Mouse (Mus musculus) neural tube, embryonic 13.5 days (tissue): Measurements from ENCODE around the gene Igsf9. TPM values are rescaled to one million over a fixed set of nuclear protein-coding genes. Genes with fewer than 3 reads are reported as not detected.

Source experiments
- ATAC-seq: fragments of 200-750 bp; cut with Nextera tagmentation; 2 replicates; pipeline ENCODE4 v1.8.0; 2017; ENCODE audit warnings: low read depth, mild to moderate bottlenecking, moderate TSS enrichment, moderate library complexity
- H3K27ac ChIP-seq: fragments of 300-500 bp; sonication (generic); replicated peaks from 2 replicates; pipeline ENCODE4 v1.5.1; 2015; ENCODE audit warnings: moderate library complexity, mild to moderate bottlenecking, inconsistent platforms
- H3K27me3 ChIP-seq: fragments of 300-500 bp; sonication (generic); 2 replicates; pipeline ENCODE4 v1.6.1; 2015; ENCODE audit warnings: mild to moderate bottlenecking, inconsistent platforms
- H3K36me3 ChIP-seq: fragments of 300-500 bp; sonication (generic); 2 replicates; pipeline ENCODE4 v1.6.1; 2015; ENCODE audit warnings: mild to moderate bottlenecking, inconsistent platforms
- H3K4me1 ChIP-seq: fragments of 300-500 bp; sonication (generic); replicated peaks from 2 replicates; pipeline ENCODE4 v1.6.1; 2015; ENCODE audit warnings: inconsistent platforms
- H3K4me2 ChIP-seq: fragments of 300-500 bp; sonication (generic); 2 replicates; pipeline ENCODE4 v1.6.1; 2015; ENCODE audit warnings: inconsistent platforms, mild to moderate bottlenecking, moderate library complexity
- H3K4me3 ChIP-seq: fragments of 300-500 bp; sonication (generic); 2 replicates; pipeline ENCODE4 v1.5.1; 2015; ENCODE audit warnings: mild to moderate bottlenecking, inconsistent platforms
- H3K9ac ChIP-seq: fragments of 300-500 bp; sonication (generic); 2 replicates; pipeline ENCODE4 v1.6.1; 2015; ENCODE audit warnings: moderate library complexity, mild to moderate bottlenecking, inconsistent platforms
- H3K9me3 ChIP-seq: fragments of 300-500 bp; sonication (generic); 2 replicates; pipeline ENCODE4 v1.6.1; 2016; ENCODE audit warnings: inconsistent platforms
- WGBS: fragments of 180-500 bp; shearing (Covaris S2); methylation state at CpG from one replicate; pipeline ENCODE4 v1.1.7; 2015; 5-methylcytosine and 5-hydroxymethylcytosine counted together
- polyA plus RNA-seq: library from polyadenylated mRNA; unstranded; fragments of >200 nt; fragmentation: Nextera tagmentation; extraction: Ambion mirVana; gene quantifications from 2 replicates; pipeline ENCODE4 v1.2.1, GENCODE M21; 2015

Gene Igsf9
- polyA plus RNA-seq, 1 experiment from 2014 or later = 65.9 TPM

GRCm38 (mm10) chr1:172501371-172502144 lies 20.0 kb downstream of the Igsf9 start:
- Histone ChIP-seq H3K9me3 (no peaks in the 10 kb centered on the region), H3K9ac (peak overlapping the region; percentile 71), H3K36me3 (peaks cover 29% of the 10 kb centered on the region), H3K4me1 (peaks cover 57% of the 10 kb centered on the region), H3K27ac (peak overlapping the region; percentile 76), H3K4me3 (peak overlapping the region; percentile 41), H3K4me2 (peak overlapping the region; percentile 61), H3K27me3 (peaks cover 43% of the 10 kb centered on the region)
- WGBS = 23% methylated on average over 13 of the region's 13 CpGs
- ATAC-seq = peak; percentile 17

DNA sequence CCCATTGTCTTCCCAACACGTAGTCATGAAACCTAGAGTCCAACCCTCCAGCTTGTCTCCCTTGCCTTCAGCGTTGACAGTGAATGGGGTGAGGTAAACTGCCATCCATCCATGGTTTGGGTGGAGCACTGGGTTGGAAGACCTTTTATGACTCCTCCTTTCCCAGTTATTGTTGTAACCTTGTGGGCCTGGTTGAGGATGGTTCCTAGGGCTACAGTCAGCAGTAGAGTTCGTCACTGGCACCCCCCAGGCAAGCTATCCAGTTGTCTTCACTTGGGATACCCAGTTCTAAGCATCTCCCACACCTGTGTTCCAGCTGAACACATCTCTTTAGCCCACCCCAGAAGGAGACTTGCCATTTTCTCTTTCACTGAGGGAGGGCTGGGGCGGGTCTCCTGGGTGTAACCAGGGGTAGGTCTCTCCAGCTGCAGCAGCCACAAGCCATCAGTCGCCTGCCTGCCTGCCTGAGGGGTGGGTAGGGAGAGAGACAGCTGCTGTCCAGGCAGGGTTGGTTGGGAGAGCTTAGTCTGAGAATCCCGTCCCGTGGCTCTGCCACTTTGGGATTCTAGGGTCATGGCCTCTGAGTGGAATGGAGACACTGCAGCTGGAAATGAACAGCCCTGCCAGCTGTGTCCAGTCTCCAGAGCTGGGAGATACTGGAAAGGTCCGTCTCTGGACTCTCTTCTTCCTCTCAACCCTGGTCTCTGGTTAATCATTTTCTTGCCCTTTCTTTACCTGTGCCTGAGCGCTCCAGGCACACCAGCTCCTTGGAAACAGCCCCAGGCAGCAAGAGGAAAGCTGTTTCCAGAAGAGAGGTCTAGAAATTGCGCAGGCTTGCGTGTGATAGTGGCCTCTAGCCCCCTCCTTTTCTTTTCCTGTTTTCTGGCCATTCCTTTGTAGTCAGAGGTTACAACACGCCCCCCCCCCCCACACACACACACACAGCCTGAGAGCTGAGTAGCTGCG lies 20.8 kb downstream of the Igsf9 start:
- Histone ChIP-seq H3K4me3 (peak overlapping the region; percentile 41), H3K27me3 (peaks cover 43% of the 10 kb centered on the region), H3K36me3 (peaks cover 20% of the 10 kb centered on the region), H3K4me2 (peak overlapping the region; percentile 61), H3K9ac (peak overlapping the region; percentile 49), H3K9me3 (no peaks in the 10 kb centered on the region), H3K4me1 (peaks cover 57% of the 10 kb centered on the region), H3K27ac (peak overlapping the region; percentile 76)
- WGBS = 22% methylated on average over 12 of the region's 13 CpGs
- no peak for ATAC-seq

DNA sequence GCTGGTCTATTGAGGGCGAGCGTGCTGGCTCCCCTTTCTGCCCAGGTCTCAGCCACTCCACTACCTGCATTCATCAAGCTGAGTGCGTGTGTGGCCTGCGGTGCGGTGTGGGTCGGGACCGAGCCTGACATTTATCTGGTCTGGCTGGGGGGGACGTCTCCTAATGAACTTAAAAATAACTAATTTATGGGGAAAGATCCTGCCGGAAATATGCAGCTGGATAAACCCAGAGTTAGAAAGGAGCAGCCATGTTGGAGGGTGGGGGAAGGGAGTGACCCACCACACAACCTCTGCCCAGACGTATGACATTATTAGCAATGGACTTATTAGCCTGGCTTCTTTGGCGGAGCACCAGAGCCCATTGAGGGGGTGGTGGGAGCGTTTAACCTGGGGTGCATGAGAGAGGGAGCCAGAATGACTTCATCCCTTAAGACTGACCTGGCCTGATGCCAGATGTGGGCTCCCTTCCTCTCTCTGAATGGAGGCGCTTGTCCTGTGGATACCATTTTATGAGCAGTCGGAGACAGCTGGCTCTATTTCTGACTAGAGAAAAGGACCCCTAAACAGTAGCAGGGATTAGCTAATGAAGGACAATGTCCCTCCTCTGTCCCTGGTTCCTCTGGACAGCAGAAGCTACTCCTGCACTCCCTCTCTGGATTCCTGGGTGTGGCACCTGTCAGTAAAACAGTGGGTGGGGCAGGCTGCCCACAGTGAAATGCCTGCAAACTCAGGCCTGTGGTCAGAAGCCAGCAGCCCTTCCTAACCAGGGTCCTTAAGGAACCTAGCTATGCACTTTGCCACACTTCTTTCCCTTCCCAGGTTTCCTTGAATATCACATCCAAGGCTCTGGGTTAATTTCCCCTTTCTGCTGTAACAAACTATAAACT lies 21.8 kb downstream of the Igsf9 start:
- ATAC-seq = peak; percentile 9
- peaks cover 11% of the 10 kb centered on the region for H3K36me3 ChIP-seq
- peak overlapping the region; percentile 41; the same call in 1 of the 2 replicates for H3K4me3 ChIP-seq
- H3K27ac ChIP-seq = peak overlapping the region; percentile 76
- WGBS = 23% methylated on average over 14 of the region's 14 CpGs
- peaks cover 37% of the 10 kb centered on the region for H3K27me3 ChIP-seq
- peak overlapping the region; percentile 49 for H3K9ac ChIP-seq
- H3K9me3 ChIP-seq = no peaks in the 10 kb centered on the region
- H3K4me2 ChIP-seq = peak overlapping the region; percentile 61
- peaks cover 62% of the 10 kb centered on the region for H3K4me1 ChIP-seq

- ATAC-seq = no peak
- Histone ChIP-seq H3K9ac (0 out of 2 replicates have a peak overlapping the region, but pooled peaks have one; percentile 45), H3K9me3 (no peaks in the 10 kb centered on the region), H3K27ac (peak overlapping the region; percentile 52), H3K4me1 (peaks cover 58% of the 10 kb centered on the region), H3K4me3 (no peak overlapping the region), H3K27me3 (peaks cover 26% of the 10 kb centered on the region), H3K4me2 (0 out of 2 replicates have a peak overlapping the region, but pooled peaks have one; percentile 27), H3K36me3 (peaks cover 7% of the 10 kb centered on the region; the same call in 1 of the 2 replicates)
- 75% methylated on average over 8 of the region's 8 CpGs for WGBS
These were observed 23.2 kb downstream of the Igsf9 start for GRCm38 (mm10) chr1:172504756-172505155.

GRCm38 (mm10) chr1:172507001-172507400 lies 25.4 kb downstream of the Igsf9 start:
- H3K36me3 ChIP-seq = peaks cover 7% of the 10 kb centered on the region; the same call in 1 of the 2 replicates
- WGBS = 63% methylated on average over 5 of the region's 5 CpGs
- H3K9me3 ChIP-seq = no peaks in the 10 kb centered on the region
- no peak for ATAC-seq
- no peak overlapping the region for H3K4me2 ChIP-seq
- H3K27me3 ChIP-seq = peaks cover 5% of the 10 kb centered on the region; the same call in 1 of the 2 replicates
- no peak overlapping the region for H3K27ac ChIP-seq
- H3K4me3 ChIP-seq = no peak overlapping the region
- no peak overlapping the region for H3K9ac ChIP-seq
- peaks cover 40% of the 10 kb centered on the region for H3K4me1 ChIP-seq

DNA sequence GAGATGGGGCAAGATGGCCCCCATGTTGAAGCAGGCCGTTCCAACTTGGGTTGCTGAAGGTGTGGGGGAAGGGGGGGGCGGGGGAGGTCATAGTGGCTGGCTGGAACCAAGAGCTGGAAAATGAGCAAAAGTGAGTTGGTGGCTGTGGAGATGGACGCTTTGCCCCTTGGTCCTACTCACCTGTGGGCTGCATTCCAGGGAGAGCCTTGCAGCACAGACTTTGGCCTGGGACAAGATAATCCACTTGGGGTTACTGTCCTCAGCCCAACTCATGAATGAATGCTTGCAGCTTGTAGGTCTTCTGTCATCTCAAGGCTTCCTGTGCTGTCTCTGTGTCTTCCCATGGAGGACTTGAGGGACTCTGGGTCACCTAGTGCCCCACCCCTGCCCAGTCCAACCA lies 26.1 kb downstream of the Igsf9 start:
- Histone ChIP-seq H3K27ac (no peak overlapping the region), H3K4me2 (no peak overlapping the region), H3K27me3 (no peaks in the 10 kb centered on the region), H3K36me3 (peaks cover 7% of the 10 kb centered on the region; the same call in 1 of the 2 replicates), H3K9ac (no peak overlapping the region), H3K4me3 (no peak overlapping the region), H3K9me3 (no peaks in the 10 kb centered on the region), H3K4me1 (peaks cover 33% of the 10 kb centered on the region)
- WGBS = 92% methylated on average over 3 of the region's 3 CpGs
- no peak for ATAC-seq

DNA sequence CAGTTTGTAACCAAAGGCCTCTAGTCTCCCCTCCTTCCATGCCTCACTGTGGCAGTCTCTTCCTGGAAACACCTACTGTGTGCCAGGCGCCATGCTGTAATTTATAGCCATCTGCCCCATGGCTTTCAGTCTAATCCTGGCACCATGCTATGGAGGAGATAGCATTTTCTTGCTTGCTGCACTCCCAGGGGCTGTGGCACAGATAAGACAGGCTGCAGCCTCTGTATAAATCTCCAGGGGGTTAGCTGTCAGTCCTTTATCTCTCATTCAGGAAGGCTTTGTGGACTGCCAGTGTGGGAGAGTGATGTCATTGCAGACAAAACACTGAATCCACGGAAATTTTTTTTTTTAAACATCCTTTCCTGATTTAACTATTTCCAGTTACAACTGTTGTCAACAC lies 26.6 kb downstream of the Igsf9 start:
- WGBS = 47% methylated on average over 2 of the region's 2 CpGs
- H3K27me3 ChIP-seq = no peaks in the 10 kb centered on the region
- H3K4me3 ChIP-seq = no peak overlapping the region
- no peak overlapping the region for H3K27ac ChIP-seq
- peaks cover 7% of the 10 kb centered on the region; the same call in 1 of the 2 replicates for H3K36me3 ChIP-seq
- no peaks in the 10 kb centered on the region for H3K9me3 ChIP-seq
- no peak for ATAC-seq
- no peak overlapping the region for H3K4me2 ChIP-seq
- H3K9ac ChIP-seq = no peak overlapping the region
- peaks cover 31% of the 10 kb centered on the region for H3K4me1 ChIP-seq

GRCm38 (mm10) chr1:172509235-172509634 lies 27.6 kb downstream of the Igsf9 start:
- Histone ChIP-seq H3K9ac (no peak overlapping the region), H3K4me3 (no peak overlapping the region), H3K4me2 (no peak overlapping the region), H3K4me1 (peaks cover 26% of the 10 kb centered on the region), H3K36me3 (peaks cover 7% of the 10 kb centered on the region; the same call in 1 of the 2 replicates), H3K27me3 (no peaks in the 10 kb centered on the region), H3K9me3 (no peaks in the 10 kb centered on the region), H3K27ac (no peak overlapping the region)
- WGBS = 75% methylated on average over 5 of the region's 5 CpGs
- no peak for ATAC-seq

- Histone ChIP-seq H3K4me2 (no peak overlapping the region), H3K27me3 (no peaks in the 10 kb centered on the region), H3K9ac (no peak overlapping the region), H3K4me3 (no peak overlapping the region), H3K4me1 (peaks cover 18% of the 10 kb centered on the region), H3K27ac (no peak overlapping the region), H3K36me3 (peaks cover 7% of the 10 kb centered on the region; the same call in 1 of the 2 replicates), H3K9me3 (no peaks in the 10 kb centered on the region)
- 50% methylated on average over 8 of the region's 8 CpGs for WGBS
- ATAC-seq = no peak
These were observed 28.4 kb downstream of the Igsf9 start for GRCm38 (mm10) chr1:172509983-172510382.

DNA sequence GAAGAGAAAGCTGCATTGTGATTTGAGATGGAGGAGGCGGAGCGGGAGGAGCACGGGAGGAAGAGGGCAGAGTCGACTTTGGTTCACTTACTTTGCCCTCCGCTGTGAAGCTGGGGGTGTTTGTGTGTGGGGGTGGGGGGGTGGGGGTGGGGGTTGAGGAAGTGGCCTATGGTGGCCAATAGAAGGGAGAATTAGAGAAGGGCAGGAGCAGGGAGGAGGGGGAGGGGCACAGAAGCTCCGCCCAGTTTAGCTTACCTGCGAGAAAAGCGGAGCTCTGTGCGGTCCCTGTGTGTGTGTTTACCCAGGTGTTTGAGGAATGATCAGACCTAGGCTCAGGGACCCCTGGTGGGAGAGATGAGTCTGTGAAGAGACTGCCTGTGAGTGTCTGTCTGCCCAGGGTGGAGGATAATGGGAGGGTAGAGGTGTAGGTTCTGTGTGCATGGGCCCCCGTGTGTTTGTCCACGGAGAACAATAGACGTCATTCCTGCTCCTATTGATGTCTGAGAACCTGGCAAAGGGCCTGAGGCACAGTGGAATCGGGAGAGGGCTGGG lies 28.9 kb downstream of the Igsf9 start:
- Histone ChIP-seq H3K9me3 (no peaks in the 10 kb centered on the region), H3K4me3 (no peak overlapping the region), H3K27ac (no peak overlapping the region), H3K36me3 (peaks cover 5% of the 10 kb centered on the region; the same call in 1 of the 2 replicates), H3K4me1 (peaks cover 16% of the 10 kb centered on the region; the same call in 1 of the 2 replicates), H3K9ac (no peak overlapping the region), H3K27me3 (no peaks in the 10 kb centered on the region), H3K4me2 (no peak overlapping the region)
- ATAC-seq = no peak
- 26% methylated on average over 13 of the region's 13 CpGs for WGBS

GRCm38 (mm10) chr1:172512962-172513361 lies 31.4 kb downstream of the Igsf9 start:
- H3K36me3 ChIP-seq = no peaks in the 10 kb centered on the region
- 34% methylated on average over 13 of the region's 13 CpGs for WGBS
- H3K9ac ChIP-seq = 0 out of 2 replicates have a peak overlapping the region, but pooled peaks have one; percentile 38
- H3K4me2 ChIP-seq = peak overlapping the region; percentile 25; the same call in 1 of the 2 replicates
- no peak overlapping the region for H3K27ac ChIP-seq
- H3K9me3 ChIP-seq = peaks cover 5% of the 10 kb centered on the region; the same call in 1 of the 2 replicates
- no peaks in the 10 kb centered on the region for H3K27me3 ChIP-seq
- H3K4me3 ChIP-seq = no peak overlapping the region
- ATAC-seq = no peak
- H3K4me1 ChIP-seq = peaks cover 14% of the 10 kb centered on the region; the same call in 1 of the 2 replicates
